Mouse (Mus musculus) ES-CJ7 (cell line): ENCODE results near the gene Krt20.
A peak's percentile ranks its signal among the peaks of the same experiment; 100 is the strongest.

Experiments
- DNase-seq: peaks from one replicate; pipeline ENCODE4 v3.0.0; 2011; ENCODE audit warnings: low read depth, low spot score

Gene Krt20

DNA sequence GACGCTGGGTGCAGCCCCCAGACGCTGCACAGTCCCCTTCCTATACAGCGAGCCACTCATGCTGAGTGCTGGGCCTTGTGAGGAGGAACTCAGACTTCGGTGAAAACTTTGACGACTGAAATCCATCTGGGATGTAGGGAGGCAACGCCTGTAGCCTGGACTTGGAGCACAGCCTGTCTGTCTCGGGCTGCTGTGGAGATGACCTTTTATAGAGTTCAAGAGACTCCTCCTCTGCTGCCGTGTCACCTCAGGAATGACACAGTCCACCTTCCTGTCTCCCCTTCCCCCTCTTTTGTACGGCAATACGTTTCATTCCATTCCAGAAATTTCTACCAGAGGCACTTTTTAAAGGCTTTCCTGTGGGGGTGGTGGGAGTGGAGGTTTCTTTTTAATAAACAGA lies at the start of gene Krt20:
Gene Krt20, minus strand, starts transcription at position 179 of the 400 bp plus-strand sequence.
- peak; percentile 10 for DNase-seq

DNA sequence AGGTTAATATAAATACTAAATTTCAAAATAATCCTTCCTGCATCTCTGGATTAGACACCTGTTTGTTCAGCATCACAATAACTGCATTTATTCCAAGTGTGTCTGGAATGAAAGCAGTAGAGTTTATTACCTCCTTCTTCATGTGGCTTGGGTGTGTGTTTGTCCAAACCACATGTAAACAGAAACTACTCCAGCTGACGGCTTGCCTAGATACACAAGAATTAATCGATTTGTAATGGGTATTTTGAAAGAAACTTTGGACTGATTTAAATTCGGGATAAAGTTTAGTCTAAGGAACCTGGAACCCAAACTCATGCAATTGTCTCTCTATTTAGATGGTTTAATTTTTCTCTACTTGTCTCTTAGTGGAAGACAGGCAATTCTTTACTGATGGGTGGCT lies 37.0 kb upstream of the Krt20 start:
- no peak for DNase-seq

DNA sequence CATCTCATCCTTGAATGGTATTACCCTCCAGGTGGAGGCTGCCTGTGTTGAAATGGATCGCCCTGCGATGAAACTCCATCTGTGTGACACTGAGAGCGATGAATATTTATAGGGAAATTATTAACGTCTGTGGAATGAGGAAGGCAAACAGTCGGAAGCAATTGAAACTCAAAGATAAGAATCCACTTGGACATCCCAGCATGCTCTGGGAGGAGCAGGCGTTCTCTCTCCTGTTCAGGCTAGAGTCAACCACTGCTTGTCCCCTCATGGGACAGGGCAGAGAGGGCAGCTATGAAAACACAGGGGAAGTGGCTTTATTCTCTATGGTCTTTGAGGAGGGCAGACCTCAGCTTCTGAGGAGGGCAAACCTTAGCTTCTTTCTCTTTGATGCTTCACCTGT lies 35.5 kb upstream of the Krt20 start:
- no peak for DNase-seq

DNA sequence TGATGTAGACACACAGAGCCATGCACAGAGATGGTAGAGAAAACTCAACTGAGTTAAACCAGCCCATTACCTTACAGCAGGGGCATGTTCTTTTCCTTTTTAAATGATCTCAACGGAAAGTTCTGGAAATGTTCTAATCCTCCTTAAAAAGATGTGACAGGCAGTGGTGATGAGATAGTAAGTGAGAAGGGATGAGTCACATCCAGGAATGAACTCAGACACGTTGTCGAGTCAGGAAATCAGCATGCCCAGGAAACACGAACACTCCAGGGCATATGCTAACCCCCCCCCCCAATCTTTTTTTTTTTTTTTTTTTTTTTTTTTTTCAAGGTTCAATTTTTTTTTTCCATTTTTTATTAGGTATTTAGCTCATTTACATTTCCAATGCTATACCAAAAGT lies 34.5 kb upstream of the Krt20 start:
- no peak for DNase-seq

DNA sequence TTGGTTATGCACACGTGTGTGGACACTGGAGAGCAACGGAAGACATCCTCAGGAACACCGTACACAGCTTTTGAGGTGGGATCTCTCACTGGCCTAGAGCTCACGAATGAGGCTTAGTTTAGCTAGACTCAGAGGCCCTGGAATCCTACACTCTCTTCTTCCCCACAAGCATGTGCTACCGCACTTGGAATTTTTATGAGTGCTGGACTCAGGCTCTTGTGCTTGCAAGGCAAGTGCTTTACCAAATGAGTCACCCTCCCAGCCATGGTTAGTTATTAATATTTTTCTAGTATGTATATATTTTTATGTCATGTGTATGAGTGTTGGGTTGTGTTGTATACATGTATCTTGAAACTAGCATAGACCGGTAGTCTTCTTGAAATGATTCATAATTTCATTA lies 34.0 kb upstream of the Krt20 start:
- DNase-seq, result no peak

DNA sequence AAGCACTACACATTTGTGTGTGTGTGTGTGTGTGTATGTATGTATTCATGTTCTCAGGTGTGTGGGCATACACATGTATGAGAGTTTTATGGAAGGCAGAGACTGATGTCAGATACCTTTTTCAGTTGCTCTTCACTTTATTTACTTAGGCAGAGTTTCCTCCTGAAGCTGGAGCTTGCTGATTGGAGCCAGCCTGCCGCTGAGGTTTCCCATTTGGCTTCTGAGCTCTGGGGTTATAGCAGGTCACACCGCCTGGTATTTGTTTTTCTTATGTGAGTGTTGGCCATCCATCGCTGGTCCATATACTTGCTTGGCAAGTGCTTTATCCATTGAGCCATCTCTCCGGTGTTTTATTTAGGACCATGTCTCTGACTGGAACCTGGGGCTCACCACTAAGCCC lies 31.3 kb upstream of the Krt20 start:
- DNase-seq, result no peak

DNA sequence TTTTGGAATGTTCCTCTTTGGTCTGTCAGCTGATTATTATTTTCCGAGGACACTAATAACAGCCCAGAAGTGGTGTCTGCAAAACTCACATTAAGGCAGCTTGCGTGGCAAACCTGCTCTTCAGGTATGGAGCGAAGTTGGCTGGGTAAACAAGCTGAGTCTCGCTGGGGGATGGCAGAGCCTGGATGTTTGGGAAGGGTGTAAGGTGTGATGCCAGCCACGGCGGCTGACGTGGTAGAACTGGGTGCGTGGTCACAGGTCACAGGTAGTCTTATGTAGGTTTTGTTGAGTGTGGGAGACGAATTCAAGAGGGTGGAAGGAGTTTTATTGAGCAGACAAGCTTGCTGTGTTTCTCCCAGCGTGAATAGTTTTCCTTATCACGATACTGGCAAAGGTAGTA lies 30.6 kb upstream of the Krt20 start:
- DNase-seq, result no peak

DNA sequence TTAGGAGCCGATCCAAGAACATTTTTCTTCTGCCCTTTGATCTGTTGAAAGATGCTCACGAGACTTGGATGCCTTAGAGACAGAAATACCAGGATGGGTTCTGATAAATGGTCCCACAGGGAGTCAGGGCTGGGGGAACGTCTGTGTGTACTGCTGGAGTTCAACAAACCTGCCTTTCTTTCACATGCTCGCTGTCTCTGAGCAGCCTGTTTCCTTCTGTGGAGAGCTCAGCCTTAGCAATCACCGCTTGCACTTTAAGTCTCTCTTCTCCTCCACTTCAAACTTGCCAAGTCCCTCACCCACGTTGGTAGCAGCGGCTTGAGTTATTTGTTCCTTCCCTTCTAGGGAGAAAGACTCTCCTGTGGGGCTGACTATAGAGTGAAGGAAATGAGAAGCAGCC lies 28.4 kb upstream of the Krt20 start:
- DNase-seq, result no peak

DNA sequence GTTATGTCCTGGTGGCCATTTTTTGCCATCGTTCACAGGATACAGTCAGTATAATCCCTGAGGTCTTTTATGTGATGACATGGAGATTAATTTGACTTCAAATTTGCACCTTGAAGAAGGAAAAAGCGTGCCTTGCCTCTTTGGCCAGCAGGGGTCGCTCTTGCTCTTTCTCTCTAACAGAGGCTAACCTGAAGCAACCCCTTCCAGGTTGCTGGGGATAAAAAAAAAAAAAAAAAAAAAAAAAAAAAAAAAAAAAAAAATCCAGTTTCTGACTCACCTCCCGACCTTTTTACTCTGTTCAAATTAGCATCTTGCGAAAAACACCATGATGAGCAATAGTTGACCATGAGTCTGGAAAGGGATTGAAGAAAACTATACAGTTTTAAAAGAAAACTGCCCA lies 26.9 kb upstream of the Krt20 start:
- DNase-seq, result peak; percentile 75

DNA sequence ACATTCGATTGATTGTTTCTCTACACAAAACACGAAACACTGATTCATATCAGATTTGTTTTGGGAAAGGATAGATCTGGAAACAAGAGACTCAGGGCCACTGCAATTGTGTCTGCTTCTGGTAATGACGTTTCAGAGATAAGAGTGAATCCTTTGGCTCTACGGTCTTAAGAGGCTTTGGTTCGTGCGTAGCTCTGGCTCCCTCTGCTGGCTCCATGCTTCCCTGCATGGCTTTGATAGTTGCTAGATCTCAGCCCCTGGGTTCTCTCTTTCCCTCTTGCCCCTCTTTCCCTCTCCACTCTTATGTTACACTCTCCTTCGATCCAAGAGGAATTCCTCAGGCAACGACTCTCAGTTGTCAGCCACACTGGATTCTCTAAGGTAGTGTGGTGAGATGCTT lies 25.2 kb upstream of the Krt20 start:
- peak; percentile 45 for DNase-seq

DNA sequence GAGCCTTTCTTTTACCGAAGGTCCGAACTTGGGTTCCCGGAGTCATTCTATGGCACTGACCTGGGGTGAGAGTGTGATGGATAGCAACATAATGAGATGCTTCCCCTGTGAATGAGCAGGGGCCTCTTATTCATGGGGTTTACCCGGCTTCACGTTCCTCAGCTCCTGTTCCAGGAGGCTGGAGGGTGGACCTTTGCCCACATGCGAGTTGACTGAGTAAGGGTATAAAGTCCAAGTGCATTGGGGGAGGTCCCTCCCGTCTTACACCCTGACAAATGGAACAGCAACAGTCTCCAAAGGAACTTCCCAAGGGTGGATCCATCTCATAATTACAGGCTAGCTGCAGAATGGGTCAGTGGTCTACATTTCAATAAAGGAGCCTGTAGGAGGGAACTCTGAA lies 23.8 kb upstream of the Krt20 start:
- DNase-seq, result no peak

DNA sequence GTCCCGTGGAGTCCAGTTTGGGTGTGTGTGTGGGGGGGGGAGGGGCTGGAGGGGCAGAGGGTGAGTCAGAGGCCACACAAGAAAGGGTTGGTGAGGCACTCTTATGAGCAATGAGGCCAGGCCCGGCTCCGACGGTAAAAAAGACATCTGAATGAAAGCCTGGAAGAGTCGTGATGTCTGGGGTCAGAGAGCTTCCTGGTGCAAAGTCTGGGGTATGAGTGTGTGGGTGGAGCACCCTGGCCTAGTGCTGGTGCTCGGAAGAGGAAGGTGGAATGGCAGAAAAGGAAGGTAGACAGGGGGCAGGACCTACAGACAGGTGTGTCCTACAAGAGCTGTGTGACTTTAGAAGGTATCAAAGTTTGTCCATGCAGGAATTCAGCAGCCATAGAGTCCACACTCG lies 20.9 kb upstream of the Krt20 start:
- no peak for DNase-seq

DNA sequence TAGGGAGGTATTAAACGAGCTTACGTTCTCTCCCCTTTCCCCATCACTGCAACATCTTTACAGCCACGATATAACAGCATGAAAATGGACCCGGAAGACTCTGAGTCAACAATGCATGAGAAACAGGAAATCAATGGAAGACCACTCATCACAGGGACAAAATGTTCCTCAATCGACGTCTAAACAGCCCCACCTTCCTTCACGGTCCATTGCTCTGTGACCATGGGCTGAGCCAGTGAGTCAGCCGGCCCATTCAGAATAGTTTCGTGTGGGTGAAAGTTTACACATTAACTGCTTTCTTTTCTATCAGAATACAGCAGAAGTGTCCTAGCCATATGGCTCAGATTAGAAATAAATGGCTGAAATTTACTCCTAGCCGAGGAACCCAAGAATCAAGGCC lies 16.8 kb upstream of the Krt20 start:
- no peak for DNase-seq

DNA sequence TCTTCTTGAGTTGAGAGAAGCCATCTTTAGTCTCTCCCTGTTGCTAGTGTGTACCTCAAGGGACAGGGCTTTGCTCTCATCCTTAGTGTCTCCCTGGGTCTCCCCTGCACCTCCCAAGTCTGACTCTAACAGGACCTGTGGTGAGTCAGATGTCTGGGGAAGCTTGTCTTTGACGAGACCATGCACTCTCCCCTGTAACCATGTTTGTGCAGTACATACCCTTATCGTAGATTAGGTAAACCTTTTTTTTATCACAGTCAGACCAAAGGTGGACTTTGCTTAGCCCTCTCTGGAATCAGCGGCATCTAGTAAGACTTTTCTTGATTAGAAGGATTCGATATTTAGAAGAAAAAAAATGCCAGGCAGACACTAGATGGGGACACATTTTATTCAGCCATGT lies 16.1 kb upstream of the Krt20 start:
- DNase-seq, result no peak

DNA sequence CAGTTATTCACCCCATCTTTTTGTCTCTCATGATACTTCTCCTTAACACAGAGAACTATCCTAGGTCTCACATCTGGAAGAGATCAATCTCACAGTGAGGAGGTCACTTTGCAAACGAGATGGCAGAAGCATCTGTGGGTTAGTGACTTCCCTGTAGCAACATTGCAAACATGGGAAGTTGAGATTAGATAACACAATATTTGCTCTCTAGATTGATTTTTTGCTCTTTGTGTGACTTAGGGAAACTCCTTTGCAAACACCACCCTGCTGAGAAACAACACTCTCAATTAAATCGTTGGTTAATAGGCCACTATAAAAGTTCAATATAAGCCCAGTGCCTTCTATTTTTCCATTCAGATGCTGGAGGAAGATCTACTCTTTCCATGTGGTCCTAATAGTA lies 10.8 kb upstream of the Krt20 start:
- no peak for DNase-seq

DNA sequence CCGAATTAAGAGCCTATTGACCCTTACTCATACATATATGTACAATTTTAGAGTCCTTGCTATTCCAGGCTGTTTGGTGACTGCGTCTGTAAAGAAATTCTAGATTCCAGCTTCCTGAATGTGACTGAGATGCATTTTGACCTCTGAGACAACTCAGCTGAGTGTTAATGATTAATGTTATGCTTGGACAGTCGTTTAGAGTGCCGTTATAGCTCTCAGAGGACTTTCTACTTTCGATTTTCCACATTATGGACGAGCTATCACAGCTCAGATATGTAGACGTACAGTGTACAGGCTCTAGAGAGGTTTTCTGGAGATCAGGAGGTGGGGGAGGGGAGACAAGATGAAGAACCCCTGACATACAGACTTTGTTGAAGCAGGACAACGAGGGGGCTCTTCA lies 3.3 kb upstream of the Krt20 start:
- no peak for DNase-seq

DNA sequence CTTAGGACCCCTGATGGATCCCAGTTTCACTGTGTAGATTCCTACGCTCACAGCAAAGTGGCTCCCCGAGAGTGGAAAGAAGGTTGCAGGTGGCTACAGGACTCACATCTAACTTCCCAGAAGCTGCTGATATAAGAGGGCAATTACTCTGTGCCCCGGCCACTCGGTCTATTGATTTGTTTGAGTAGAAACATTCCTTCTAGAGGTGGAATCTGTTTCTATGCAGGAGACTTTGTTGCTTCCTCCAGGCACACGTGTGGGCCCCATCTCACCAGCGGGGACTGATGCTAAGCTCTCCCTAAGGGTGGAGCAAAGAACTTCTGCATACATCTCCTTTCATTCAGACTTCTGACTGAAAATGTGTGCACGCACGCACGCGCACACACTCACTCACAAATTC lies 1.5 kb upstream of the Krt20 start:
- no peak for DNase-seq

DNA sequence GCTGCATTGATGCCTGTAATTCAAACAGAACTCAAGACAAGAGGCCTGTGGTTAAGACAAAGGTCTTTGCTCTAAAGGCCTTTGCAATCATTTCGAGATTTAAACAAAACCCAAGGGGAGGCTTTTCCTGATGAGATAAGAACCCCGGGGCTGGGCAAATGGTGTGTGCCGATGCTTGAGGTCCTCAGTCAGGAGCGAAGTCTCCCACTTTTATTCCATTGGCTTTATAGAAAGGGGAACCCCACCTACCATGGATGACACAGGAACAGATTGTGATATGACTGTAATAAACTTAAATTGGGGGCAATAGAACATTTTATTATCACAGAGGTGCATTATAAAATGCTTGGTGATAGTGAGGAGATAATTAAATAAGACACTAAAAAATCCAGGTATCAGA lies 1.3 kb downstream of the Krt20 start:
- DNase-seq, result no peak

DNA sequence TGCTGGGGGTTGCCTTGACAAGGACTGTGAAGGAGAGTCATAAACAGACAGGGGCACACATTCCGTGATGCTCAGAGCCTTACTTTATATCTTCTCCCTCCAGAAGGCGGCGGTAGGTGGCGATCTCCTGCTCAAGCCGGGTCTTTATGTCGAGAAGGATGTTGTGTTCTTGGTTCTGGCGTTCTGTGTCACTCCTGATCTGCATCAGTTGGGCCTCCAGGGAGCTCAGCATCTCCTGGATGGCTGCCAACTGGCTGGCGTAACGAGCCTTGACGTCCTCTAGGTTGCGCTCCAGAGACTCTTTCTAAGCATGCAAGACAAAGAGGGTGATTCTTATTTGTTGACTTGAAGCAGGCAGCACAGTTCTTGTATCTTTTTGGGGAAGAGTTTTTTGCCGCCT lies 7.3 kb downstream of the Krt20 start:
- peak; percentile 85 for DNase-seq

DNA sequence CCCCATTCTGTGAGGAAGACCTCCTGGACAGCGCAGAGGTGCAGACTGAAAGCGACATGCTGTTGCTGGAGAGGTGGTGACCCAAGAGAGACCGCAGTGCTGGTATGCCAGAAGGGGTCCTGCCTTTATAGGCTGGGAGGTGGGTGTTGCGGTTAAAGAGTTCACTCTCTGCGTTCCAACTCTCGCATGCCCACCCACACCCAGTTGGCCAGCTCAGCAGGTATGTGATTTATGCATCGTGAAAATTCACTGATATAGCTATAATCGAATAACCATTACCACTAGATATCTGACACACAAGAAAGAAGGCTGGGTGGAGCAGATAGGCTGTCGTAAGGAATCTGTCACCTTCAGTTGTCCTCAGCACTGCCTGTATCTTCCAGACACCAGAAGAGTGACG lies 15.8 kb downstream of the Krt20 start, which contains the start of gene Krt12:
Gene Krt12, minus strand, starts transcription at position 101 of the 400 bp plus-strand sequence.
- DNase-seq, result no peak

DNA sequence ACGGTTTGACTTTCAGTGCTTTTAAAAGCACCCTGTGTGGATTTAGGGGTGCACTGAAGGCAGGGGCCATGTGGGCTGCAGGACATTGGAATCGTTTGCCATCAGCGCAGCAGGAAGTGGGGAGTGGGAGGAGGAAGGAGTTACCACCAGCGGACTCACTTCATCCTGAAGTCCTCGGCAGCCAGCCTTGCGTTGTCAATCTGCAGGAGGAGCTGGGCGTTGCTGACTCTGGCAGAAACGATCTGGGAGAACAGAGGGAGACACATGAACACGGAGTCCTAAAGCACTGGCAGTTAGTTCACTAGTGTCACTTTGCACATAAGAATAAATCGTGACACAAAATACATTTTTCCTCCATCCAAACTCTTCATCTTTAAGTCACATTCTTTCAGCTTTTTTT lies 17.4 kb downstream of the Krt20 start:
- DNase-seq, result no peak

DNA sequence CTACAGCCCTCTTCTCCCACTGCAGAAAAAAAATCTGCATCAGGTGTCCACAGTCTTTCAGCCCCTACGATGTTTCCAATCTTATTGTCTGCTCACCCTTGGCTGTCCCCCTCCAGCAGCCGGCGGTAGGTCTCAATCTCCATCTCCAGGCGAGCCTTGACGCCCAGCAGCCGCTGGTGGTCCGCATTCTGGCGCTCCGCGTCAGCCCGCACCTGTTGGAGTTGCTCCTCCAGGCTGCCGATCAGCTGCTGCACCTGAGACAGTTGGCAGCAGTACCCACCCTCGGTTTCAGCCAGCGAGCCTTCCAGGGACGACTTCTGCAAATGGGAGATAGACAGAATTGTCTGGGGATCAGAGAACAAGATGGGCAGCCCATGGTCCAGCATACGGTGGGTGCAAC lies 20.1 kb downstream of the Krt20 start:
- no peak for DNase-seq

DNA sequence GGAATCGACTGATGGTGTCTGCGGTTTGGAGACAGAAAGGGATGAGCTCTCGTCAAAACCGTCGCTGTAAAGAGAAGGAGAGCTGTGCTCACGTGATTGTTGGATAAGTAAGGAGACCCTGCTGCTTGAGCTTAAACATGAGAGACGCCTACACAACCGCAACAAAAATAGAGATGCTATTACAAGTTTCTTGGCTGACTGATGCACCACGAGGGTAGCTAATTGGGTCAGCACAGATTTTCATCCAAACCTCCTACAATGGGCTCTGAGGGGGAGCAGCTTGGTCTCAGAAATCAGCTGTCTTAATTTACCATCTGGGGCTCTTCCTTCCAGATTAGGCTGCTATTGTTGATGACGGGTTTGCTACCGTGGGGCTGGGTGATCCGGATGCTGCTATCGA lies 21.0 kb downstream of the Krt20 start:
- DNase-seq, result no peak

DNA sequence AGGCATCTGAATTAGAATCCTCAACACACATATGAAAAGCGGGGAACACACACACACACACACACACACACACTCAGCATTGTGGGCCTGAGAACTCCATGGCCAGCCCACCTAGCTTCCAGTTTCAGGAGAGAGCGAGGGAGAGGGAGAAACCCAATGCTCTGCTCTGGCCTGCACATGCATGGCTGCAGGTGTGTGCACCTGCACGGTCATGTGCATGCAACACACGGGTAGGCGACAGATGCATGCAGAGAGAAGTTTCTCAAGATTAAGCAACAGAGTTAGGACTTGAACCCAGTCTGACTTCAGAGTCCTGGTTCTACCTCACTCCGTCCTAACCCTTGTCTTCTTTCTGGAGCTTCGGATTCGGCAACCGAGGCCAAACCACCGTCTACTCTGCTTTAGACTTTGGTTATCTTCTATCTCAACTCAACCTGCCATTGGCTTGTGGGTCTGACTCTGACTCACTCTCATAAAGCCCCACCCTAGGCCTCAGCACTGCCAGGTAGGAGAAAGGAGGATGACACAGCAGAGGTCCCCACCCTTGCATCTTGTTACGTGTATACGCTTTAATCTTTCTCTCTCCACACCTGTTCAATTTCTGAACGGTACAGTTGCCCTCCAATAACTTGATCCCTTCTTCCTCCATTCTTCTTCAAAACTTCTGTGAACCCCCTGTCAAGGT lies 23.3 kb downstream of the Krt20 start:
- no peak for DNase-seq
